Mouse (Mus musculus) T-helper 17 cell (primary cell): Measurements from ENCODE around the gene Dct.

ENCODE experiments used
- in situ Hi-C, 2 experiments: fragments of 300-600 bp; cut with MboI, MseI; formaldehyde crosslinking; loops; 1 replicate in 1 of 2; 2 replicates in 1 of 2; pipeline ENCODE4 v1.15.1; 2025; ENCODE audit warnings: high pct_unique_total_duplicates in 2 of 2

The Dct gene

GRCm38 (mm10) chr14:118042963-118043362, 9.1 kb downstream of the Dct start:
- in situ Hi-C loops: no loop called here

- in situ Hi-C loops: no loop called here
Observed at GRCm38 (mm10) chr14:118042066-118042762, 9.8 kb downstream of the Dct start.

DNA sequence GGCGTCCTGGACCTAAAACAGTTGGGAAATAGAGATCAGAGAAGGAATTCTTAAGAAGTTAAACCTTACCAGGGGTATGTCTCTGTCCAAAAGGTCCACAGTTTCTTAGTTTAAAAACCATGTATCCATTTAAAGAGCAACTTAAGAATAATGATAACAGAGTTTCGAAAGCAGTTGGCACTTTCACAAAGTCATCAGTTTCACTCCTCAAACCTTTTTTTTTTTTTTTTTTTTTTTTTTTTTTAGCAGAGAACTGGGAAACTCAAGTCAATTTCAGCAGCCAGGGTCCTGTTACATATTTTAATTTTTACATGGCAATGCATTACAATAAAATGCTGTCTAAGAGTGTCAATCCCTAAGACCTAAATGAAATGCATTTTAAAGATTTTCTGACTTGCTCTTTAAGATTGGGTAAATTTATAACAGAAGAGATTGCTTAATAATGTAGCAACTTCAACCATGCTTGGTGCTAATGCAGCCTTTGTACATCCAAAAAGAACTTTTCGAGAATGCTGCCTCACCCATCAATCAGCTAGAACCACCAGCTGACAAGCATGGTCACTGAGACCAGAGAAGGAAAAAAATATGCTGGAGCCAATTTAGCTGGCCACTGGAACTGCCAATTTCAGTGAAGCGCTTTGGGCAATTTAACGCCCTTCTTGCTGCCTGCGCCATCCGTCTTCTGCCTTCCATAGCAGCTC, 11.3 kb downstream of the Dct start:
- in situ Hi-C loops: no loop called here

GRCm38 (mm10) chr14:118039074-118039473, 13.0 kb downstream of the Dct start:
- in situ Hi-C loops: no loop called here

- in situ Hi-C loops: no loop called here
Observed at GRCm38 (mm10) chr14:118027564-118027963, 24.5 kb downstream of the Dct start.

DNA sequence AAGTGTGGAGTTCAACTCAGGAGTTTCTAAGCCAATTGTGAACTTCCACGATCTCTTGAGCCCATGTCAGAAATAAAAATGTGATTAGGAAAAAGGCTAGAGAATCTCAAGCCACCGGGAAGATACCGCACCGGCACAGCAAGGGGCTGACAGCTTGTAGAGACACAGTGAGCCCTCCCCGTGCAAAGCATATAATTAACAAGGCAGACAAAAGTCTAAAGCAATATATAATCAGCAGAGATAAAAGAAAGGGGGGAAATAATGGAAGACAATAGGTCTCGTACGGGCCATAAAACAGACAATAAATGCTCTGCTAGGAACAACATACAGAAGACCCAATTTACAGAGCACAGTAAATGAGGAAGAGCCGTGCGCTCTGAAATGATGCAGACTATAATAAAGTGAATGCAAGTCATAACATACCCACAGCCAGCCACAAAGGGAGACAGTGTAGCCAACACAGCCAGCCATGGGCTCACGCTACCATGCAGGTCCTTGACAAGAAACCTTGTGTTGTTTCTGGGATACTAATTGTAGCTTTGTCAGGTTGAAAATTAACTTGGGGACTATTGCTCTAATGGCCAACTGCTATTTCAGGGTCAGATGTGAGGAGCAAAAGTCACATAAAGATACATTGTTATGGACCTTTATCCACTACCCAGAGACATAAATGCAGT, 30.0 kb downstream of the Dct start:
- in situ Hi-C loops: no loop called here

DNA sequence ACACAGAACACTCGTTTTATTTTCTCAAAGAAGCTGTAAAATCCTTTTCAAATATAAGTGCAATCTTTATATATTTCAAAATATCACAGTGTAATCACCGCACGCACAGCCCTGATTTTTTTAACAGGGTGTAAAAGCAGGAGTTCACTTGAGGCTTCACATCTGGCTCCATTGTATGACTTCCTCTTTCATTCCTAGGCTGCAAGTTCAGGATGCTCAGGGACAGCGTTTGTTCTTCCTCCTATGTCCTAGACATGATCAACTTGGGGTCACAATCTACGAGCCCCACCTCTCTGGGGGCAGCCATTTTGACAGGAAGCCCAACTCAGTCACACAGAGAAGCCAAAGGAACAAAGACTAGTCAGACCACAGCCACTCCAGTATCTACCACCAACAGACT, 32.7 kb downstream of the Dct start:
- in situ Hi-C loops: no loop called here

DNA sequence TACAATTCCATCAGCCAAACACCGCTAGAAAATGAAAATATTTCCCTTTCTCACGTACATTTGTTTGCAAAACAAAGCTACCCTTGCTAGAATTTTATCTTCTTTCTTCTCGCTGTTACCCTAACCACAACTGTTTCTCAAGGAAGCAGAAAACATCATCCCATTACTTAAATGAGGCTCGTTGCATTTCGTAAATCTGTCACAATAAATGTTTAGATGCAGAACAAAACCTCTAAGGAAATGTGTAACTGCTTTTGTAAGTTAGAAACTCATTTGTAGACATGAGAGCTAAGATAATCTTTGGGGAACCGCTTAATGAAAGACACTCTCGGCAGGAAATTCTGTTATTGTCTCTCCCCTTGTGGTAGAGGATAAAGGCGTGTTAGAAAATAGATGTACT, 38.8 kb downstream of the Dct start:
- in situ Hi-C loops: no loop called here

- in situ Hi-C loops: loop anchor here in 1 of 2 experiments (5.0 kb wide), 1 partner anchor 143 kb away; no protein-coding TSS in a partner anchor
Observed at GRCm38 (mm10) chr14:118009541-118009940, 42.5 kb downstream of the Dct start.

DNA sequence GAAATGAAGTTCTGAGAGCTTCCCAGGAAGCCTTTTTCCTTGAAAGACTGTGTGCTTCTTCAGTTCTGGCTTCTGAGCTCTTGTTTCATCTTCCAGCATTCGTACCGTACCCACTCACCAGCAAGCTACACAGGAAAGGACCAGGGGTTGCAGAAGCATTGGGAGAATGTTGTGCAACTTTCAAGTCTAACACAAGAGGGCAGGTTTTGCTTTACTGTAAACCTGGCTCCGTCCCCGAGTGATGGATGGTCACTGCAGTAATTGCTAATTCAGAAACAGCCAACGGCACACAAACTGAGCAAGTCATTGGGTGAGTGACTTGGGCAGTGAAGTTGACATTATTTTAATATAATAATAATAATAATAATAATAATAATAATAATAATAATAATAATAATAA, 46.3 kb downstream of the Dct start:
- in situ Hi-C loops: loop anchor here in 1 of 2 experiments (5.0 kb wide), 1 partner anchor 147 kb away; no protein-coding TSS in a partner anchor

GRCm38 (mm10) chr14:118004434-118004833, 47.6 kb downstream of the Dct start:
- in situ Hi-C loops: loop anchor here in 1 of 2 experiments (5.0 kb wide), 1 partner anchor 133 kb away; the partner anchor contains the start of gene Gpr180

GRCm38 (mm10) chr14:117993845-117994244, 58.2 kb downstream of the Dct start:
- in situ Hi-C loops: no loop called here

DNA sequence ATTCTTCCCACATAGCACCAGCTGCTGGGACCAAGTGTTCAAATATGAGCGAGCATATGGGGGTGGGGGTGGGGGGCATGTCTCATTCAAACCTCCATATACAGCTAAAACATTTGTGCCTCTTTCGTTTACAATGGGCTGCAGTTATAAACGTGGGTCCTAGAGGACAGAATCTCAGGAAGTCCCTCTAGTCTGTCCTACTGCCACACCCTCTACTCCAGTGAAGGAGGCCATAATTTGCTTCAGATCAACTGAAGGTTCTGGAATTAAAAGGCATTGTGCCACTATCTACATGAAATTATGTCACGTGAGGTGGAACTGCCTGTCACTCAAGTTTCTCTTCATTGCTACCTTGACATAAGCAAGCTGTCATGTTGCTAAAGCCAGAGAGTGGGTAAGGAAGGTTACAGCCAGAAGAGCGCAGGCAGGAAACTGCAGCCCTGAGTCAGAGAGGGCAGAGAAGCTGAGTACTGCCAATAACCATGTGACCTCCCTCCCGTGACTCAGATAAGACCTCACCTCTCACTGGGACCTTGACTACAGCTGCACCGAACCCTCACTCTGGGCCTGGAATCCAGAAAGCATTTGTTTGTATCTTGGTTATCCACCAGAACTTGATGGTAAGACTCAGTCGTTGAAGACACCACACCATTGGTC, 59.3 kb downstream of the Dct start:
- in situ Hi-C loops: no loop called here

GRCm38 (mm10) chr14:117990203-117990602, 61.8 kb downstream of the Dct start:
- in situ Hi-C loops: no loop called here

DNA sequence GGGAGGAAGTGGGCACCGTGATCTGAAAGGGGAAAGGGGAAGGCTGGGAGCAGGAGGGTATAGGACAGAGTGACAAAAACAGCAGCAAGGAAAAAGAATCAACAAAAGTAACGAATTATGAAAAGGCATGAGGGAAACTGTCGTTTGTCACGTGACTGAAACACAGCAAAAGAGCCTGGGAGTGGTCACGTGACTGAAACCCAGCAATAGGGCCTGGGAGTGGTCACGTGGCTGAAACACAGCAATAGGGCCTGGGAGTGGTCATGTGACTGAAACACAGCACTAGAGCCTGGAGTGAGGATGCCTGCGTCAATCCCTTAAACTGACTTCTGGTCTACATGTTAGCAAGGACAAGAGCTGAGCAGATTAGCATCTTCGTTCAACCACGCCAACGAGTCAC, 63.6 kb downstream of the Dct start:
- in situ Hi-C loops: no loop called here

- in situ Hi-C loops: no loop called here
Observed at GRCm38 (mm10) chr14:117981532-117981931, 70.5 kb downstream of the Dct start.

DNA sequence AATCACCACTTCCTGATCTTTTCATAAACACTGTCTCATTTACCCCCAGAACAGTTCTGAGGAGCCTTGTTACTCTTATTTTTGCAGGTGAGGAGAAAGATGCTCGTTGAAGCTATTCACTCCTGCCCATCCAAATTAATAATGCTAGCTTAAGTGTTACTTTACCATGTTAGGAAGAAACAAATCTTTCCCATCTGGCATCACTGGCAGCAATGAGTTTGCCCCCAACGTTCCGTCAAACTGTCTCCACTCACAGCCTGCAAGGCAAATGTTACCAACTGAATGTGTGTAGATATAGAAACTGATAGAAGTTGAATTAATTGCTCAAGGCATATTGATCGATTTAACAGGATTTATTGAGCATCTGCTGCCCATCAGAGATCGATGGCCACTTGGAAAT, 79.5 kb downstream of the Dct start:
- in situ Hi-C loops: no loop called here
